Mouse (Mus musculus) thymus, postnatal 4 days (tissue): Measurements from ENCODE around the gene Angpt4.

ENCODE experiments used
- DNase-seq: peaks from one replicate; pipeline ENCODE4 v3.0.0; 2021

Gene Angpt4

DNA sequence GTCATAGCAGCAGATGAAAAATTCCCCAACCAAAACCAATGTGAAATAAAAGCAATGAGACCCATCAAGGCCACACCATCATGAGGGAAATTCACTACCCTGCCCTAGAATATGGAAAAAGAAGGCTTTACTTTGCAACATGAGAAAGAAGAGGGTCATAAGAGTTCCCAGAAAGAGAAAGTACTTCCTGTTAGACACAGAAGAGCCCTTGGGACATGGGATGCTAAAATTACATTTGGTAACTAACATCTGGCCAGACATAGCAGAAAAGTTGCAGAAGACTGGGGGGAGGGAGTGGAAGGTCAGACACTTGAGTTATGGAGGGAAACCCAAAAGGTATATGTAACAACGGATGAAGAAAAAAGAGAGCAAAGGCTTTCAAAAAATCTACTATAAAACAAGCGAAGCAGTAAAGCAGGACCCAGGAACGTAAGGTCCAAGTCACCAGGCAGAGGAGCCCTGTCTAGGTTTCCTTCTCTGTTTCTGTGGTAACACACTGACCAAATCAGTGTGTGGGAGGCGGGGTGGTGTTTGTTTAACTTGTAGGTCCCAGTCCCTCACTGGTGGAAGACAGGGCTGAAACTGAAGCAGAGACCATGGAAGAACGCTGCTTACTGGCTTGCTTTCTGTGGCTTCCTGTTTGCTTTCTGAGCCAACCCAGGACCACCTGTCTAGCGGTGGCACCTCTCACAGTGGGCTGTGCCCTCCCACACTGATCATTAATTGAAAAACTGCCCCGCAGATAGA lies 74.6 kb downstream of the Angpt4 start:
- DNase-seq: peak; percentile 44

DNA sequence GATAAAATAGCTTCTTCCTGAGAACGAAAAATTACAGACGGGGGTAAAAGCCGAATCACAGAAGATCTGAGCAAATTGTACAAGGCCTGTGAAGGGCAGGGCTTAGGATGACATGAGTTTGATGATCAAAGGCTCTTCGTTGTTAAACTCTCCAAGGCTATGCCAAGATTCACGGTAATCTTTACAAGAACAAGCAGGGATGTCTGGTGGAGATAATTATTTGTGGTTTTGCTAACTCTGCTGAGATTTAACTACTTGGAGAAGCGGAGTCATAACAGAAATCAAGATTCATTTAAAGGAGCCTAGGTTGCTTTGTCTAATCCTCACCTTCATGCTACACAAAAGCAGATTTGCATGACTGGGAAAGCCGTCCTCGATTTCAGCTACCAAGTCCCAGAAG lies 75.9 kb downstream of the Angpt4 start:
- DNase-seq: no peak

DNA sequence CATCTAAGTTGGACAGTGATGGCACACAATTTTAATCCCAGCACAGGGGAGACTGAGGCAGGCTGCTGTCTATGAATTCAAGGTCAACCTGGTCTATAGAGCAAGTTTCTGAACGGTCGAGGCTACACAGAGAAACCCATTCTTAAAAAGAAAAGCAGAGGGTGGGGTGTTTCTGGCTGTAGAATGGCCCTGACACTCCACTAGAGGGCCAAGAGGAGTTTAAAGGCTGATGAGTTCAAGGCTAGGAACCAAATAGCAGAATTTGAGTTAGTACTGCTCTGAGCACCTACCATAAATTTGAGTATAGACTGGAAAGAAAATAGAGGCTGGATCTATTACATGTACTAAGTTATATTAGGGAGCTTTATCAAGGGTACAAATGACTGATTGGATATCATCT lies 78.0 kb downstream of the Angpt4 start:
- DNase-seq: no peak

DNA sequence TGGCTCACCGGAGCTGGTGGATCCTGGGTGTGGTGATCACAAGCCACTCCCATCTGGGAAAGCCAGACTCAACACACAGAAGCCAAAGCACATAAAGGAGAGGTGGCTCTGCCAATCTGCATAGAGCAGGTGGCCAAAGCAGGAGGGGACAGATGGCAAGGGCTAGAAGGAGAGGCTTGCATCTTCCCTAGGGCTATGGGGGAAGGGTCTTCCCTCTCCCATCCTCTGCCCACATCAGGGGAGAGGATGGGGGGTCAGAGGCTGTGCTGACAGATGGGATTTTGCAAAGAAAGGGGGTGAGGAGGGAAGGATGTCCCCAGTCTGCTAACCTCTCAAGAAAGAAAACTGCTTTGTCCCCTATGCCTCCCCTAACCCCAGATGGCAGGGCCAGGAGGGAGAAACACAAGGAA lies 80.0 kb downstream of the Angpt4 start:
- no peak for DNase-seq

DNA sequence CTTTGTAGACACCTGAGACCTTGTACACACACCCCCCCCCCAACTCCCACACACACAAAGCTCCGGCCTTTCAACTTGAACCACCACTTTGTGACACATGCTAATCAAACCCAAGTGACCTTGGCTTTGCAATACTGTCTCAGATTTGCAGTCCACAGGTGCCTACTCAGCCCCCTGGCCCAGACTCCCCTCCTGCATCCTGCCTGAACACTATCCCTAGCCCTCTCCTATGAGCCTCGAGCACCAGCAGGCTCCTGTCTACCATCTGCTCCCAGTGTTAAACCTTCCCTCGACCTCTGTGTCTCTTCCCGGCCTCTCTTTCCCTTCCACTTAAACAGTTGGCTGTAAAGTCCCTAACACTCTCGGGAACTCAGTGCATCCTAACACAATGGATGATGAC lies 80.4 kb downstream of the Angpt4 start:
- no peak for DNase-seq

DNA sequence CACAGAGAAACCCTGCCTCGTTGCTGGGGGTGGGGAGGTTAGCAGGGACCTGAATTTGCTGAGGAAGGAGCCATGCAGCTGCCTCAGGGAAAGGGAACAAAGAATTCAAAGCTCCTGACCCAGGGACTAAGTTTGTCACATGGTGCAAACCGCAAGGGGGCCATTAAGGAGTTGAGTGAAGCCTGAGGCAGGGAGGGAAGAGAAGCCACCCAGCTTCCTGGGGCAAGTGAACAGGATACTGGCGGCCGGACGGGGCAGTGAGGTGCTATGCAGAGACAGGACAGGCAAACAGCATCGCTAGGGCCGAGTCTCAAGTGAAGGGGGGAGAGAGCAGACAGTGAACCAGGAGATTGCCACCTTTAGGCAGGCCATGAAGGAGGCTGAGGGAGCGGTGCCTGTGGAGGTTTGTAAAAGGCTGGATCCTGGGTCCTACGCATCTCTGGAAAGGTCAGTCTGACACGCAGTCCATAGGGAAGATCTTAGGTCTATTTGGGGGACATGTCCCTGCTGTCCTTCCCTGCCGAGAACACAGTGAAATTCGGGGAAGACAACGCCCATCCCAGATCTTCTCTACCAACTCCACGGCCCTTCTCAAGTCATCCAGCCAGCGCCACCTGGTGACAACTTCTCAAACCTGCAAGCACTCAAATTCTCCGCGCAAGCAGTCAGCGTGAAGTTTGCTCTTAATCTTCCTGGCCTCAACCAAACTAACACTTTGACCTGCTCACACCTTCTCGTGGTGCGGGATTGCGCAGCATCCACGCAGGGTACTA lies 83.5 kb downstream of the Angpt4 start:
- DNase-seq: peak; percentile 88
